Mouse (Mus musculus) brain, embryonic 18.5 days (tissue): Measurements from ENCODE around the gene Stambp.

ENCODE experiments used
- DNase-seq: peaks from one replicate; pipeline ENCODE4 v3.0.0-alpha.2; 2012; ENCODE audit warnings: low read depth, low spot score

The Stambp gene

GRCm38 (mm10) chr6:83568901-83569862 lies 3.3 kb downstream of the Stambp start:
- no peak for DNase-seq

GRCm38 (mm10) chr6:83555972-83556371 lies 16.6 kb downstream of the Stambp start:
- no peak for DNase-seq

- DNase-seq = no peak
These were observed 24.2 kb downstream of the Stambp start for GRCm38 (mm10) chr6:83548346-83548745.

- no peak for DNase-seq
These were observed 26.8 kb downstream of the Stambp start for GRCm38 (mm10) chr6:83545778-83546177.

- no peak for DNase-seq
These were observed 30.6 kb downstream of the Stambp start for GRCm38 (mm10) chr6:83541756-83542456.

DNA sequence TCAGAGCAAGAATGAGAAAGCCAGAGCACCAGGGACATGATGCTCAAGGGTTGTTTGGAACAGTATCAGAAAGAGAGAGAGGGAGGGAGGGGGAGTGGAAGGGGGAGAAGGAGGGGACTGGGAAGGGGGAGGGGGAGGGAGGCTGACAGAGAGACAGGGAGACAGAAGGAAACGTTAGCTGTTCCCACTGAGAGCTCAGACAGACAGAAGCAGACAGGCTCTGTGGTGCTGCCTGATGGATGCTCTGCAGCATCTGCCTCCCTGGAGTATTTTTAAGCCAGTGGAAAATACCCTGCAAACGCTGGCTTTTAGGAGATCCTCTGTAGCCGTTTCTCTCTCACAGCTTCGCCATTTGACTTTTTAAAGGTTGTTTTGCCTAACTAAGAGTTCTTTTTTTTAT lies 32.5 kb downstream of the Stambp start:
- no peak for DNase-seq

GRCm38 (mm10) chr6:83536795-83537059 lies 35.8 kb downstream of the Stambp start:
- no peak for DNase-seq

DNA sequence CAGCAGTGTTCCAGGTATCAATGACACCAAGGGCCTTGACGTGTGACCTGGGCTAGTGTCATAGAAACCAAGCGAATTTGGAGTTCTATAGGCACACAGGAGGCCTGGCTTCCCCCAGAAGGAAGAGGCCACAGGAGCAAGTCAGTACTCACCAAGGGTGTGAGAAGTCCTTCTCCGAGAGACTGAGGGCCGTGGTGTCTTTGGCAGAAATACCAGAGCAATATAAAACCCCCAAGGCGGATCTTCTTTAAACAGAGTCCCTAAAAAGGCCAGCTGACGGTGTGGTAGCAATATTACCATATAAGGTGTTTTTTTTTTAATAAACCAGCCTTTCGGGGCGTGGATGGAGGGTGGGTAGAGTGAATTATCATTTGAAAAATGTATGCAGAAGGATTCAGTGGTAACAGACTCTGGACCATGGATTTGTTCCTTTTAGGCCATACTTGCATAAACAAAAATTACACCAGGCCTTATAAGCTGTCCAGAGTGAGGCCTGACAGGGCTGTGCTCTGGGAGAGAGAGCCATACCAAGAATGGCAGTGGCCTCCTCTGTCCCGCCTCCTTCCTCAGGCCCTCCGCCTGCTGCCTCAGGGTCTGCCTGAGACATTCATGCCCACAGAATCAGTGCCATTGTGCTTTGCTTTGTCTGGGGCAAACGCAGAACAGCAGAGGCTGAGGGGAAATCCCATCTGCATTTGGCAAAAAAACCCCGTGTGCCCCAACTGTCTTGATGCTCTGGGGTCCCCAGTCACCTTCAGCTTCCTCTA lies 36.3 kb downstream of the Stambp start, which contains the start of gene Actg2:
Actg2 (minus strand) TSS at position 238 of the 767 bp plus-strand sequence.
- DNase-seq = no peak

GRCm38 (mm10) chr6:83532608-83533007 lies 39.9 kb downstream of the Stambp start:
- DNase-seq = no peak

DNA sequence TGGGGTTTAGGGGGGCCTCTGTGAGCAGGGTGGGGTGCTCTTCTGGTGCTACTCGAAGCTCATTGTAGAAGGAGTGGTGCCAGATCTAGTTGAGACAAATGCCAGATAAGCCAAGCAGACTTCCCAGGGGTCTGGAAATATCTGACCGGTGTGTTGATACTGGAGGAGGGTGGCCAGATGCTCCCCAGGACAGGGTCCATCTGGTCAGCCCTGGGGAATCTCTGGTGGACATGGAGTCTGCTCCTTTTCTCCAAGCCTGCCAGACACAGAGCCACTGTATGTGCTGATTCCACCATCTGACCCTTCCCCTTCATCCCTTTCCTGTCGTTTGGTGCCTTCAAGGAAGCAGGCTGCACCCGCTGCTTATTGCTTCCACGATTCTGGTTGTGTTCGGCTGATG lies 49.3 kb downstream of the Stambp start:
- DNase-seq = no peak

DNA sequence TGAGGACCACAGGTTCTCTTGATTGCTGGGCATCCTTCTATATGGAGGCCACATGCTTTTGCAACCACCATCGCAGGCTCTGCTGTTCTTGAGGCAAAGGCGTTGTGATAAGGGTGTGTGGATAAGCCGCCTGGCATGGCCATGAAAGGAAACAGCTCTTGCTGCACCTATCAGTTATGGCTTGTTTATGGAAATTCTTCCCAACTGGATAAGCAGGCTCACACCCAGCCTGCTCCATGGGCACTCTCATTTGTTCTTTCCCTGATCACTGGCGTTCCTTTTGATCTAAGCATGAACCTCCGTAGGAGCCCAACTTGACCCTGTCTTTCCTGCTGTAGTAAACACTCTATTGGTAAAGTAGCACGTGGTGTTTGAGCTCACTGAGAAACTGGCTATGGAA lies 50.7 kb downstream of the Stambp start:
- no peak for DNase-seq

DNA sequence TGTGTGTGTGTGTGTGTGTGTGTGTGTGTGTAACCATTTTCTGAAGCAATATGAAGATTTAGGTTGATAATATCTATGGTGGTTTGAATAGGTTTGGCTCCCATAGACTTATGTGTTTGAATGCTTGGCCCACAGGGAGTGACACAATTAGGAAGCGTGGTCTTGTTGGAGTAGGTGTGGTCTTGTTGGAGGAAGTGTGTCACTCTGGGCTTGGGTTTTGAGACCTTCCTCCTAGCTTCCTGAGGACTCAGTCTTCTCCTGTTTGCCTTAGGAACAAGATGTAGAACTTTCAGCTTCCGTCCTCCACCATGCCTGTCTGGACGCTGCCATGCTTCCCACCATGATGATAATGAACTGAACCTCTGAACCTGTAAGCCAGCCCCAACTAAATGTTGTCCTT lies 53.9 kb downstream of the Stambp start:
- DNase-seq = no peak

DNA sequence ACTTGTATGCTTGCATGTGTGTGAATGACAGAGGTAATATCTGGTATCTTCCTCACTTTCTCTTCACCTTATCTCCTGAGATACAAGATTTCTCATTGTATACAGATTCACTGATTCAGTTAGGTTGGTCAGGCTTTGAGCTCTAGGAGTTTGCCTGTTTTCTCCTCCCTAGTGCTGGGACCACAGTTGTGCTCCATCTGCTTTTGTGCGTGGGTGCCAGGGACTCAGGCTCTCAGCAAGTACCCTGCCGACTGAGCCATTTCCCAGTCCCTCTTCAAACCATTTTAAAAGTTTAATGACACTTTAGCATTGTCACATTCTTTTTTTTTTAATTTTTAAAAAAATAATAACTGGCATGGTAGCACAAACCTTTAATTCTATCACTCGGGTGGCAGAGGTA lies 57.4 kb downstream of the Stambp start:
- DNase-seq = no peak

GRCm38 (mm10) chr6:83512495-83512894 lies 60.0 kb downstream of the Stambp start:
- DNase-seq = no peak

DNA sequence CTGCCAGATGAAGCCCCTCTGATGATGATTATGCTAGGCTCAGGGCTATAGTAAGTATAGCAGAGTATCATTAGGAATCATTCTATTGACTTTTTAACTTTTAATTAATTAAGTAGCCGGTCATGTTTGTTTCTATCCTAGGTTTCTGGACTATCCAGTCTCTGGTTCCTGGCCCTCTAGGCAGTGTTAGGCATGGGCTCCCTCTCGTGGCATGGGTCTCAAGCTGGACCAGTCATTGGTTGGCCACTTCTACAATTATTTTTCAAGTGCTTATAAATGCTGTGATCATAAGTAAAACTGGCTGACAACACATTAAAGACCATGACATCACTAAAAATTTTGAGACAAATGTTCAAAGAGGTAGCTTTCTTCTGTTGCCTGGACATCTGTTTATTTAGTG lies 62.3 kb downstream of the Stambp start:
- no peak for DNase-seq

DNA sequence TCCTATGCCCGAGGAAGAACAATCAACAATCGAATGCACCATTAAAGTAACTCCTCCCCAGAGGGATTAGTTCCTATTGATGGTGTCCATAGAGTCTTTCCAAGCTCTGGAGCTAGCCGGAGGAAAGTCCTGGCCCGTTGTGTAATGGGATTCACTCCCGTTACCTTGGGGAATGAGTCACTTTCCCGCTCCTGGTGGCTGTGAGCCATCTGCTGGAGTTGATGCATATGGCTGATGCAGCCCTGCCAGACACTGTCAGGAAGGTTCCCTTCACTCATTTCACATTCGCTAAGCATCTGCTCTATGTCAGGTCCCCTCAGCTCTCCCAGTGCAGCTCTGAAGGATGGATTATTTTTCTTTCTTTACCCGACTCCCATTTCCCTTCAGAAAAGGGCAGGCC lies 63.1 kb downstream of the Stambp start:
- no peak for DNase-seq

DNA sequence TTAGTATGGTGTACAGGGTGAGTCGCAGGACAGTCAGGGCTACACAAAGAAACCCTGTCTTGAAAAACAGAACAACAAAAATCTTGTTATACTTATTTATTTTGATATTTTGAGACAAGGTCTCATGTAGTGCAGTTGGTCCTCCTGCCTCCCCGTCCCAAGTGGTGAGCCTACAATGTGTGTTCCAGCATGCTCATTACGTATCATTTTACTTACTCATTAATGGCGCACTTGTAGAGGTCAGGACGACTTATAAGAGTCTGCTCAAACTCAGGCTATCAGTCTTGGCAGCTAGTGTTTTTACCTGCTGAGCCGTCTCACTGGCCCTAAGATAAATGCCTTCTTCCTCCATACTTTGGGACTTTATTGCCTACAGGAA lies 65.4 kb downstream of the Stambp start:
- no peak for DNase-seq

GRCm38 (mm10) chr6:83506258-83507167 lies 66.0 kb downstream of the Stambp start, which contains the start of gene Dguok:
Gene Dguok, minus strand, starts transcription at chr6:83506969.
- DNase-seq = peak; percentile 97

GRCm38 (mm10) chr6:83505554-83505953 lies 67.0 kb downstream of the Stambp start:
- no peak for DNase-seq

GRCm38 (mm10) chr6:83503361-83503760 lies 69.2 kb downstream of the Stambp start:
- no peak for DNase-seq

GRCm38 (mm10) chr6:83502656-83503055 lies 69.9 kb downstream of the Stambp start:
- no peak for DNase-seq
